Comparison of ENCODE assay signal across 7 mouse cellular contexts in genomic region chr7:114115961-114116360, GRCm38 (mm10). TPM values are rescaled to one million over a fixed set of nuclear protein-coding genes. Genes with fewer than 3 reads are reported as not detected.
A peak's percentile ranks its signal among the peaks of the same experiment; 100 is the strongest.
DNase-seq lines count a peak whose midpoint lies in the region; ATAC-seq and TF ChIP-seq lines count a peak whose summit lies in the region.

No protein-coding gene starts in this region.

- H3K4me2 ChIP-seq in lung, embryonic 15.5 days = peak overlapping the region; percentile 76
- peak overlapping the region; percentile 81 for H3K4me2 ChIP-seq in forebrain, embryonic 12.5 days
- peak overlapping the region; percentile 82 for H3K4me2 ChIP-seq in limb, embryonic 14.5 days (replicated peaks; ENCODE audit: low read depth, low read length, severe bottlenecking)
- H3K4me2 ChIP-seq in stomach, postnatal 0 days (replicated peaks; ENCODE audit: low read depth) = peak overlapping the region; percentile 86

- H3K9ac ChIP-seq in lung, embryonic 15.5 days = no peak overlapping the region
- peak overlapping the region; percentile 87 for H3K9ac ChIP-seq in forebrain, embryonic 12.5 days
- H3K9ac ChIP-seq in limb, embryonic 14.5 days (ENCODE audit: low read depth, low read length, severe bottlenecking) = peak overlapping the region; percentile 79; the same call in 1 of the 2 replicates
- no peak overlapping the region for H3K9ac ChIP-seq in stomach, postnatal 0 days (ENCODE audit: low read length)

- ATAC-seq in lung, embryonic 15.5 days (ENCODE audit: borderline replicate concordance, extremely low read depth, low FRiP score, low TSS enrichment) = no peak
- ATAC-seq in forebrain, embryonic 12.5 days (ENCODE audit: low FRiP score) = no peak
- no peak for ATAC-seq in limb, embryonic 14.5 days (ENCODE audit: low FRiP score, low read depth)
- ATAC-seq in stomach, postnatal 0 days (ENCODE audit: low FRiP score, low TSS enrichment) = no peak

- no peak for DNase-seq in lung, postnatal 14 days
- DNase-seq in limb, embryonic 14.5 days (ENCODE audit: low spot score) = no peak
- DNase-seq in stomach, postnatal 0 days (ENCODE audit: low spot score) = no peak
- DNase-seq in kidney, postnatal 14 days = no peak
- DNase-seq in urinary bladder, postnatal 25 days (ENCODE audit: low spot score) = no peak

- TF ChIP-seq POLR2A in limb, embryonic 14.5 days (IDR thresholded peaks at IDR 0.05; ENCODE audit: borderline replicate concordance, extremely low read depth, insufficient read depth, insufficient read length) = no peak

- TF ChIP-seq EP300 in stomach, postnatal 0 days (optimal IDR thresholded peaks at IDR 0.05) = no peak

- TF ChIP-seq CTCF in stomach, postnatal 0 days (IDR thresholded peaks at IDR 0.05; ENCODE audit: low read depth) = no peak

- H3K9me3 ChIP-seq in lung, embryonic 15.5 days = no peaks in the 10 kb centered on the region
- no peaks in the 10 kb centered on the region for H3K9me3 ChIP-seq in forebrain, embryonic 12.5 days
- no peaks in the 10 kb centered on the region for H3K9me3 ChIP-seq in limb, embryonic 14.5 days (ENCODE audit: control insufficient read depth, low read length)
- H3K9me3 ChIP-seq in stomach, postnatal 0 days (ENCODE audit: control insufficient read depth, low read length) = no peaks in the 10 kb centered on the region

- H3K4me1 ChIP-seq in lung, embryonic 15.5 days = peaks cover 14% of the 10 kb centered on the region
- H3K4me1 ChIP-seq in forebrain, embryonic 12.5 days = peaks cover 16% of the 10 kb centered on the region
- peaks cover 11% of the 10 kb centered on the region for H3K4me1 ChIP-seq in limb, embryonic 14.5 days (ENCODE audit: control insufficient read depth, insufficient read depth, low read length)
- H3K4me1 ChIP-seq in stomach, postnatal 0 days (replicated peaks; ENCODE audit: control insufficient read depth, insufficient read depth) = no peaks in the 10 kb centered on the region

- peak overlapping the region; percentile 83 for H3K4me3 ChIP-seq in lung, embryonic 15.5 days
- H3K4me3 ChIP-seq in forebrain, embryonic 12.5 days (replicated peaks) = peak overlapping the region; percentile 84
- peak overlapping the region; percentile 78 for H3K4me3 ChIP-seq in limb, embryonic 14.5 days (replicated peaks; ENCODE audit: low read length)
- H3K4me3 ChIP-seq in stomach, postnatal 0 days (ENCODE audit: low read depth, low read length) = peak overlapping the region; percentile 86

- 10% methylated on average over 9 of the region's 9 CpGs for WGBS in lung, embryonic 15.5 days
- WGBS in forebrain, embryonic 12.5 days = 22% methylated on average over 9 of the region's 9 CpGs
- WGBS in limb, embryonic 14.5 days = 19% methylated on average over 9 of the region's 9 CpGs
- WGBS in stomach, postnatal 0 days = 22% methylated on average over 9 of the region's 9 CpGs

- H3K27me3 ChIP-seq in lung, embryonic 15.5 days = no peaks in the 10 kb centered on the region; the same call in 1 of the 2 replicates
- H3K27me3 ChIP-seq in forebrain, embryonic 12.5 days = peaks cover 12% of the 10 kb centered on the region
- H3K27me3 ChIP-seq in limb, embryonic 14.5 days (ENCODE audit: control insufficient read depth, insufficient read depth, low read length) = no peaks in the 10 kb centered on the region
- H3K27me3 ChIP-seq in stomach, postnatal 0 days (ENCODE audit: control insufficient read depth, insufficient read depth, low read length) = no peaks in the 10 kb centered on the region

- H3K27ac ChIP-seq in lung, embryonic 15.5 days = no peak overlapping the region
- no peak overlapping the region for H3K27ac ChIP-seq in forebrain, embryonic 12.5 days
- H3K27ac ChIP-seq in limb, embryonic 14.5 days (replicated peaks; ENCODE audit: low read depth, low read length) = no peak overlapping the region
- no peak overlapping the region for H3K27ac ChIP-seq in stomach, postnatal 0 days (replicated peaks)

- no peaks in the 10 kb centered on the region for H3K36me3 ChIP-seq in lung, embryonic 15.5 days
- H3K36me3 ChIP-seq in forebrain, embryonic 12.5 days (replicated peaks) = no peaks in the 10 kb centered on the region
- no peaks in the 10 kb centered on the region for H3K36me3 ChIP-seq in limb, embryonic 14.5 days (ENCODE audit: control insufficient read depth, insufficient read depth, low read length)
- no peaks in the 10 kb centered on the region for H3K36me3 ChIP-seq in stomach, postnatal 0 days (ENCODE audit: control insufficient read depth, insufficient read depth, low read length)

RNA-seq across cellular contexts. Expression of gene Rras2, which starts 1.6 kb away (rescaled TPM):
- 40.7 and 43.3 TPM in 2 replicates for polyA plus RNA-seq in lung, embryonic 15.5 days (2015; fragmentation: Nextera tagmentation; extraction: Ambion mirVana)
- polyA plus RNA-seq in forebrain, embryonic 12.5 days (2016; fragmentation: Nextera tagmentation; extraction: Ambion mirVana) = 22.8 and 23.6 TPM in 2 replicates
- polyA plus RNA-seq in limb, embryonic 14.5 days (2012; rRNA removed) = 21.6 and 23.2 TPM in 2 replicates
- polyA plus RNA-seq in limb, embryonic 14.5 days (2014; fragmentation: Nextera tagmentation; extraction: Ambion mirVana) = 25.4 and 29.4 TPM in 2 replicates
- 26.2 and 26.4 TPM in 2 replicates for polyA plus RNA-seq in stomach, postnatal 0 days (2015; fragmentation: Nextera tagmentation; extraction: Ambion mirVana)

Comparison
In these comparisons a context has a peak if more than half of its experiments do, and no peak if none do; other contexts are left out.
1. H3K9ac ChIP-seq: peak in forebrain, embryonic 12.5 days (single experiment) and limb, embryonic 14.5 days (single experiment); none in lung, embryonic 15.5 days (single experiment) and stomach, postnatal 0 days (single experiment).
2. Peak in every context shown above with its lines, with median percentiles within 50 percentile points of each other: H3K4me2 ChIP-seq and H3K4me3 ChIP-seq.